Mouse (Mus musculus) limb, embryonic 14.5 days (tissue): ENCODE data around the gene Prkn. TPM values are rescaled to one million over a fixed set of nuclear protein-coding genes. Genes with fewer than 3 reads are reported as not detected.

Experiments
- ATAC-seq: fragments of 200-750 bp; cut with Nextera tagmentation; 2 replicates; pipeline ENCODE4 v1.8.0; 2017; ENCODE audit warnings: low read depth, moderate number of reproducible peaks, moderate TSS enrichment; ENCODE audit not compliant: low FRiP score
- DNase-seq: peaks from one replicate; pipeline ENCODE4 v3.0.0-alpha.2; 2015; ENCODE audit warnings: low spot score
- H3K27ac ChIP-seq: fragments of 300-500 bp; sonication (generic); replicated peaks from 2 replicates; pipeline ENCODE4 v1.5.1; 2014; ENCODE audit warnings: low read depth, mild to moderate bottlenecking, low read length, moderate library complexity, mixed read lengths
- H3K27me3 ChIP-seq: fragments of 300-500 bp; sonication (generic); 2 replicates; pipeline ENCODE4 v1.6.1; 2014; ENCODE audit warnings: low read length, mixed read lengths; ENCODE audit not compliant: control insufficient read depth, insufficient read depth
- H3K36me3 ChIP-seq: fragments of 300-500 bp; sonication (generic); 2 replicates; pipeline ENCODE4 v1.6.1; 2014; ENCODE audit warnings: mild to moderate bottlenecking, low read length, moderate library complexity, mixed read lengths; ENCODE audit not compliant: control insufficient read depth, insufficient read depth
- H3K4me1 ChIP-seq: fragments of 300-500 bp; sonication (generic); 2 replicates; pipeline ENCODE4 v1.6.1; 2014; ENCODE audit warnings: antibody characterized with exemption, low read length, mixed read lengths; ENCODE audit not compliant: control insufficient read depth, insufficient read depth
- H3K4me2 ChIP-seq: fragments of 300-500 bp; sonication (generic); replicated peaks from 2 replicates; pipeline ENCODE4 v1.6.1; 2014; ENCODE audit warnings: low read depth, mild to moderate bottlenecking, low read length, moderate library complexity; ENCODE audit not compliant: severe bottlenecking
- H3K4me3 ChIP-seq: fragments of 300-500 bp; sonication (generic); replicated peaks from 2 replicates; pipeline ENCODE4 v1.5.1; 2014; ENCODE audit warnings: low read length
- H3K9ac ChIP-seq: fragments of 300-500 bp; sonication (generic); 2 replicates; pipeline ENCODE4 v1.6.1; 2014; ENCODE audit warnings: mild to moderate bottlenecking, low read depth, low read length, moderate library complexity; ENCODE audit not compliant: severe bottlenecking
- H3K9me3 ChIP-seq: fragments of 300-500 bp; sonication (generic); 2 replicates; pipeline ENCODE4 v1.6.1; 2016; ENCODE audit warnings: low read length; ENCODE audit not compliant: control insufficient read depth
- POLR2A ChIP-seq: fragments of 200-500 bp; IDR thresholded peaks from 2 replicates; pipeline ENCODE4 v1.8.0; 2012; ENCODE audit warnings: inconsistent platforms, mild to moderate bottlenecking, moderate library complexity, borderline replicate concordance; ENCODE audit not compliant: insufficient read depth, insufficient read length; ENCODE audit errors: extremely low read depth
- WGBS: fragments of 180-500 bp; shearing (Covaris S2); extraction: QIAGEN DNeasy Blood & Tissue Kit; methylation state at CpG from one replicate; pipeline ENCODE4 v1.1.7; 2014; 5-methylcytosine and 5-hydroxymethylcytosine counted together
- polyA plus RNA-seq, 2 experiments: library from polyadenylated mRNA; depleted of rRNA in 1 of 2; stranded (reverse) in 1 of 2; unstranded in 1 of 2; fragments of >200 nt; fragmentation: Nextera tagmentation in 1 of 2; extraction: Ambion mirVana in 1 of 2; gene quantifications; 2 replicates each; pipeline versions ENCODE4 v1.2.1 to v1.2.3; 2012 to 2014

The Prkn gene
- polyA plus RNA-seq, 2 experiments: 2.3 to 2.7 TPM

GRCm38 (mm10) chr17:11346310-11346709 is 506.1 kb downstream of the Prkn start:
- Histone ChIP-seq H3K9me3 (no peaks in the 10 kb centered on the region), H3K9ac (no peak overlapping the region), H3K27ac (no peak overlapping the region), H3K36me3 (no peaks in the 10 kb centered on the region), H3K4me2 (no peak overlapping the region), H3K4me3 (no peak overlapping the region), H3K27me3 (no peaks in the 10 kb centered on the region), H3K4me1 (no peaks in the 10 kb centered on the region)
- DNase-seq (no peak), ATAC-seq (no peak)
- no peak for TF ChIP-seq POLR2A
- 79% methylated on average over 1 of the region's 1 CpGs for WGBS

- Histone ChIP-seq H3K9me3 (no peaks in the 10 kb centered on the region), H3K4me2 (no peak overlapping the region), H3K4me1 (no peaks in the 10 kb centered on the region; the same call in 1 of the 2 replicates), H3K4me3 (no peak overlapping the region), H3K36me3 (no peaks in the 10 kb centered on the region), H3K27ac (no peak overlapping the region), H3K9ac (no peak overlapping the region), H3K27me3 (no peaks in the 10 kb centered on the region)
- TF ChIP-seq POLR2A: no peak
- no peak for ATAC-seq
- DNase-seq: no peak
- 36% methylated on average over 1 of the region's 1 CpGs for WGBS
Observed at GRCm38 (mm10) chr17:11352778-11353552, 512.8 kb downstream of the Prkn start.

GRCm38 (mm10) chr17:11353553-11353945 is 513.4 kb downstream of the Prkn start:
- Histone ChIP-seq H3K4me2 (no peak overlapping the region), H3K36me3 (no peaks in the 10 kb centered on the region), H3K4me3 (no peak overlapping the region), H3K9ac (no peak overlapping the region), H3K9me3 (no peaks in the 10 kb centered on the region), H3K4me1 (no peaks in the 10 kb centered on the region; the same call in 1 of the 2 replicates), H3K27ac (no peak overlapping the region), H3K27me3 (no peaks in the 10 kb centered on the region)
- WGBS: 75% methylated on average over 4 of the region's 4 CpGs
- TF ChIP-seq POLR2A: no peak
- DNase-seq (no peak), ATAC-seq (no peak)

GRCm38 (mm10) chr17:11354348-11354747 is 514.2 kb downstream of the Prkn start:
- no peaks in the 10 kb centered on the region for H3K36me3 ChIP-seq
- no peak overlapping the region for H3K9ac ChIP-seq
- no peak overlapping the region for H3K4me2 ChIP-seq
- no peak for TF ChIP-seq POLR2A
- H3K4me1 ChIP-seq: no peaks in the 10 kb centered on the region; the same call in 1 of the 2 replicates
- DNase-seq: no peak
- H3K9me3 ChIP-seq: no peaks in the 10 kb centered on the region
- no peak for ATAC-seq
- WGBS: 53% methylated on average over 7 of the region's 7 CpGs
- H3K4me3 ChIP-seq: no peak overlapping the region
- H3K27ac ChIP-seq: no peak overlapping the region
- no peaks in the 10 kb centered on the region for H3K27me3 ChIP-seq

- Histone ChIP-seq H3K27ac (no peak overlapping the region), H3K4me2 (no peak overlapping the region), H3K9me3 (no peaks in the 10 kb centered on the region), H3K27me3 (no peaks in the 10 kb centered on the region), H3K36me3 (no peaks in the 10 kb centered on the region), H3K9ac (no peak overlapping the region), H3K4me1 (no peaks in the 10 kb centered on the region), H3K4me3 (no peak overlapping the region)
- DNase-seq (no peak), ATAC-seq (no peak)
- no peak for TF ChIP-seq POLR2A
- 91% methylated on average over 2 of the region's 2 CpGs for WGBS
Observed at GRCm38 (mm10) chr17:11375461-11375860, 535.3 kb downstream of the Prkn start.
